Mouse (Mus musculus) cerebellum, adult 9-10 months (tissue): ENCODE measurements at regions not wholly inside any gene's neighbourhood (a gene's known extent, or its start where the extent isn't known, plus 50 kb on each side); places are given as distances from the start of the nearest gene placed in this dataset.

Experiments used
- DNase-seq: peaks from one replicate; pipeline ENCODE4 v3.0.0; 2022

DNA sequence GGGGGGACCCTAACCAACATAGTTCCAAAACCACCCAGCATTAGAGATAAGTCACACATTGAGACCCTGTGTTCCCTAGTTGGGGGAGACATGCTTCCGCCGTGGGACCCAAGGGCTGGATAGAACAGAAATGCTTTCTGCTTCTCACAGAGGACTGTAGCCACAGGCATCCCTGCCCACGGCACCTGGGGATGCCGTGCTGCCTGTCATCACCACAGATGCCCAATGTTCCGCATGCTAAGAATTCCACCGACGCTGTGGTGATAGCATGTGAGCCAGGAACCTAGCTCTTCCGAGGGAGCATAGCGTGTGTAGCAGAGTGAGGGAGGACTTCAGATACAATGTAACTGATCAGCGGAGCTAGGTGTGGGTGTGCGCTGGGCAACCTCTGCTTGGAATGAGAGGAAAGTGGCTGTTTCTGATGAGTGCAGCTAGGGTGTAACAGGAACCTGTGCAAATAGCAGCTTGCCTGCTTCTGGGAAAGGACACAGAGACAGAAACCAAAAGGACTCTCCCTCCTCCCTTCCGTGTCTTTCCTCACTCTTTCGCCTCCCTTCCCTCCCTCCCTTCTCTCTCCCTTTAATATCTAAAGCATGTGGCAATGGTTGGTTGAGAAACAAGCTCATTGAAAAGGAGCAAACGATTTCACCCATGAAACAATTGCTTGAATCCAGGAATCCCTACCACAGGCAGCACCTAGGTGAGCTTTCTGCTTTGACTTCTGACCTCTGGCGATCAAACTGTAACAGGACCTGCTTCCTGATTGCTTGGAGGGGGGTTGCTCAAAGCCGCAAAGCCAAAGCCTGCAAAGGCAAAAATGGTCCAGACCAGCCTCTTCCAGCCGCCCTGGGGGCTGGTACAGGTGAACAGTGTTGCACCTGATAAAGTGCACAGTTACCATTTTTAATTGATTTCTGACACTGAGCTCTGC, 102.3 kb downstream of the Gm26897 start:
- no peak for DNase-seq

DNA sequence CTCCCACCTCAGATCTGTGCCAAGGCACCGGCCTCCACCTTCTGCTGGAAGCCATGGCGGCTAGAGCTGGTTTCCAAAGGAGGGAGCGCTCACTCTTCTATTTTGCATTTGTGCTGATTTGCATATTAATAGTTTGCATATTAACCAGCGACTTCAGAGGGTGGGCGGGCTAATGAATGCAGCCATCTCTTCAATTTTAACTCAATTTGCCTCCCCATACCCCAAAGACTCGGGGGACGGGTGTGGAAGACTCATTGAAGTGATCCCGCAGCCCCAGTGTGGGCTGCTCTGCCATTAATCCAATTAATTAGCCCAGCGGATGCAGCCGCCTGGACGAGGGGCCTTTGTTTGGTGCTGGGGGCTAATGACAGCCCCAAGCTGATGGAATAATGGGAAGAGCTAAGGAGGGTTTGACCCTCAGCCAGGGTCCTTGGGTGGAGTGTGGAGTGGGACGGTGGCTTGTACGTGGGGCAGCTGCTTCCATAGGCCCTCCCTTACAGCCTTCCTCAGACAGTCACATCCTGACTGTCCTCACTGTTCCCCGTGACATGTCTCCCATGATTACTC, 103.0 kb downstream of the Gm26897 start:
- no peak for DNase-seq

DNA sequence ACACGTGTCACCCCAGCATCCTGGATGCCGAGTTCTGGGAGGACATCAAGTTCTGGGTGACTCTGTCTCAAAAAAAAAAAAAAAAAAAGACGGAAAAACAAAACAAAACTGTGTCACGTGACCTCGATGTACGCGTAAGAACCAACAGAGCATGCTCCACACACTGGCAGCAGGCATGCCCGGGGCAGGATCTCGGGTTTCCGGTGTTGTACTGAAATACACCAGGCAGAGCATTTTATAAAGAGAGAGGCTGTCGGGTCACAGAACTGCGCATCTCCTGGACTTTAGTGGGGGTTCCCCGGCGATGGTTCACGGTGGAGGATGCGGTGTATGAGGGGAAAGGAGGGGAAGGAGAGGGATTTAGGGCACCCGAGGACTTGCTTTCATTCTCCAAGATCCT, 108.7 kb downstream of the Gm26897 start:
- no peak for DNase-seq

DNA sequence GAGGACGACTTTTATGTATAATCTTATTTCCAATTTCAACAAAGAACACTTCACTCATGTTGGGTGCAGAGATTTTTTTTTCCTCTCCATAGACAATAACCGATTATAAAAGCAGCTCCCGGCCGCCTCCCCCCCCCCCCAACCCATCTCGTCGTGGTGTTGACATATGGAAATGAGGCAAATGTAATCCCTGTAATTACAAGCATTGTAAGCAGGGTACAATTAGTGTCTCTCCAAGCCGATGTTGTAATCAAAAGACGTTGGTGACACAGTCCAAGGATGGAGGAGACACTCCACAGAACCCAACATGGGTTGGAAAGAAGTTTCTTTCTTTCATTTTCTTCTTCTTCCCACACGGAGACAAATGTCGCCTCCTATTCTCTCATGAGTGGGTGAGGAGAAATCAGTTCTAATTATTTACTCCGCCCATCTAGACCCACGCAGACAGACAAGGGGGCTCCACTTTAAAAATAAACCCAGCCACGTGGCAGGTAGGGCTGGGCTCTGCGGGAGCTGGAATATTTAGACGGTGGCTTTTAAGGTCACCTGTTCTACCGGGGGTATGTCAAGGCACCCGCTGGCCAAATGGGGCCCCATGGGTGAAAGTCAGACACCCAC, 110.0 kb downstream of the Gm26897 start:
- DNase-seq = no peak

DNA sequence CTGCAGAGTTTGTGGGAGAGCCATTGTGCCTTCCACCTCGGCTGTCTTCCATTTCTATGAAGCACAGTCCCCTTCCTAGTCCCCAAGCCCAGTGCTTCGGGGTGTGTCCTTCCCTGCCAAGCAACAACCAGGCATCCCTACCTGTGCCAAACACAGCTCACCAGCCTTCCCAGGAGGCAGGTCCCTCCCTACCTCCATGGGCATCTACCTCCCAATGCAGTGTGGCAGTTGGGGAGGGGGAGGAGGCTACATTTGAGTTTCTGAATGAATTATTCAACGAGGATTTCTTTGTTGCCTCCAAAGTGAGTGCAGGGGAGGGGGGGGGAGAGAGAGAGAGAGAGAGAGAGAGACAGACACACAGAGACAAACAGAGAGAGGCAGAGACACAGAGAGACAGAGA, 110.8 kb downstream of the Gm26897 start:
- DNase-seq = no peak

DNA sequence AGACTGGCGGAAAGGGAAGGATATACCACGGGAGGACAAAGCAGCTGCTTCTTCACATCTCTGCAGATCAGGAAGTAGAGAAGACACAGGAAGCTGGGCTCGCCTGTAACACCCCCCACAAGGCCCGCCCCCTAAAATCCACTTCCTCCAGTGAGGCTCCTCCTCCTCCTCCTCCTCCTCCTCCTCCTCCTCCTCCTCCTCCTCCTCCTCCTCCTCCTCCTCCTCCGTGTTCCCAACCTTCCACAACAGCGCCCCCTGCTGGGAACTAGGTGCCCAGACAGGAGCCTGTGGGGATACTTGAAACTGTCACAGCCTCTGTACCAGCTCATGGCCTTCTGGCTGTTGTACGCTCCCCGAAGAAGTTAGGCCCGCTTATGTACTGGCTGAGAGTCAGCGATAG, 115.2 kb downstream of the Gm26897 start:
- DNase-seq = no peak

DNA sequence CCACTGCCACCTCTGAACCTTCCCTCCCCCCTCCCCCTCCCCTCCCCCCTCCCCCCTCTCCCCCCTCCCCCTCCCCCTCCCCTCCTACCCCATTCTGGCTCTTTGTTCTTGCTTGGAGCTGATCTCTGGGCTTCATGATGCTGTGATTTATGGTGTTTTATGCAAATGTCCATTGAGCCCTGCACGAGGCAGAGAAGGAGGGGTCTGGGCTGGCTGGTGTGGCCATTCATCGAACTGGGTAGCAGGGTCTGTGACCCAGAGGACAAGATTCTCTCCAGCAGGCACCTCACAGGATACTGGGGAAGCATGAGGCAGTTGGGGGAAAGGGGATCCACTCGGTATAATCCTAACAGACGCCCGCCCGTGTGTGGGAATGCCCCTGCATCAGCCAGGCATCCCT, 119.0 kb downstream of the Gm26897 start:
- no peak for DNase-seq

DNA sequence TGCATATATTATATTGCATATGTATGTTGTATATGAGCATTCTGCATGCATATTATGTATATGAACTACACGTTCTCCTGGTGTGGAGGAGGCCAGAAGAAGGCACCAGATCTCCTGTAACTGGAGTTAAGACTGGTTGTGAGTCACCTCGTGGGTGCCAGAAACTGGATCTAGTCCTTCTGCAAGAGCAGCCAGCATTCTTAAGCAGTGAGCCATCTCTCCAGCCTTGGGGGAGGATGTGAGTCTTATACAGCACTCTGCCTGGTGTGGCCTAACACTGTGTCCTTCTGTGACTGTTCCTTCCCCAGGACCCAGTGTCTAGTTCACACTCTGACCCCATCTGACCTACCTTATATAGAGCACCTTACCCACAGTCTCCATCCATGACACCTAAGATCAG, 121.6 kb downstream of the Gm26897 start:
- DNase-seq = no peak

DNA sequence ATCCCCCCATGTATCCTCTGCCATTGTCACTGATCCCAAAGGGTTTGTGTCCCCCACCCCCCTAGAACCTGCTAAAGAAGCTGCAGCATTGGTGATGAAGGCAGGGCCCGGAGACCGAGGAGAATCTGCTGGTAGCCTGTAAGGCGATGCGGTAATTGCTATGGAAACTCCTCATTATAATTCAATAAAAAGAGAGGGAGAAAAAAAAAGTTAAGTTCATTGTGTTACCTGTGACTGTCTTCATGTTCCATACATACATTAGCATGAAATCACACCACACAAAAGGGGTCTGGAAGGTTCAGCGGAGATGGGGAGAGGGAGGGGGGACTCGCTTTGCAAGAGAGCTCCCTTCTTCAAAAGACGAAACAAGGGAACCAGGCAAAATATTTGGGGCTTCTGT, 123.5 kb downstream of the Gm26897 start:
- no peak for DNase-seq

DNA sequence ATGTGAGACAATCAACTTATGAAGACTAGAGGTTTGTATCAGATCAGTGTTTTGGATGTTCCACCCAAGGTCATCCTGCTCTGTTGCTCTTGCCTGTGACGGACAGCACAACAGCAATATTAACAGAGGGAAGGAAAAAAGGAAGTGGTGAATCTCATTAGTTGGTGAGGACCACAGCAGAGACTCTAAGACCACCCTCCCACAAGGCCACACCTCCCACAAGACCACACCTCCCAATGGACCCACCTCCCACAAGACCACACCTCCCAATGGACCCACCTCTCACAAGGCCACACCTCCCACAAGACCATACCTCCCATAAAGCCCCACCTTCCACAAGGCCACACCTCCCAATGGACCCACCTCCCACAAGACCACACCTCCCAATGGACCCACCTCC, 126.7 kb downstream of the Gm26897 start:
- DNase-seq = no peak

DNA sequence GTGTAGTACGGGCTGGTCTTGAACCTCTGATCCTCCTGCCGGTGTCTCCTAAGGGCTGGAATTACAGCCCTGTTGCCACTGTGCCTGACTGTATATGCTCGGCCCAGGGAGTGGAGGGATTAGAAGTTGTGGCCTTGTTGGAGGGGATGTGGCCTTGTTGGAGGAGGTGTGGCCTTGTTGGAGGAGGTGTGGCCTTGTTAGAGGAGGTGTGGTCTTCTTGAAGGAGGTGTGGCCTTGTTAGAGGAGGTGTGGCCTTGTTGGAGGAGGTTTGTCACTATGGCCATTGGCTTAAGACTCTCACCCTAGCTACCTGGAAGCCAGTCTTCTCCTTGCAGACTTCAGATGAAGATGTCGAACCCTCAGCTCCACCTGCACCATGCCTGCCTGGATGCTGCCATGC, 128.6 kb downstream of the Gm26897 start:
- no peak for DNase-seq

DNA sequence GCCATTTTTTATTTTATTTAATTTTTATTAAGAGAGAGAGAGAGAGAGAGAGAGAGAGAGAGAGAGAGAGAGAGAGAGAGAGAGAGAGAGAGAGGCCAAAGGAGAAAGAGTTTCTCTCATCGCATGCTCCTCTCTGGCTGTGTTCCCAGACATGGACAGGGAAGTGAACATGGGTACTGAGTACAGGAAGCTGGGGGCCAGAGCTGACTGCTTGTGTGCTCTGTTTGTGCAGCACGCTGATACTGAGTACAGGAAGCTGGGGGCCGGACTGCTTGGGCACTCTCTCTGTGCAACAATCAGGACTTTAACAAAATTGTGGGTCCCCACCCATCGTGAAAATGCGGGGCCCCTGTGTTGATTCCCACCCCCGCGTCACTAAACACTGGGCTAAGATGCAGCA, 130.2 kb downstream of the Gm26897 start:
- DNase-seq = no peak

DNA sequence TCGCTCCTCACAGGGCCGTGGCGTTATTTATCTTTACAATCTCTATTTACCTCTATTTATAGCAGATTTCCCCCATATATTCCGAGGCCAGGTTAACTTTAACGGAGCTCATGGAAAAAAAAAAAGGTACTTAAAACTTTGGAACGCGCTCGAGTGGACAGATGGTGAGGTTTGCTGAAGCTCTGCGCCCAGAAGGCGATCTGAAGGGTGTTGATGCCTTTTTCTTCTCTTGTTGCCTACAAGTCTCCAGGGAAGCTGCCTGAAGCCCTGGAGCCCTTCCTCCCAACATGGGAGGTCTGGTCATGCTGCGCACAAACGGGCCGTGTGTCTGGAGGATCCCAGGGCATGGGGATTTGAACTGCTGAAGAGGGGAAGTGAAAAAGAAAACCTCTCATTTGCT, 130.9 kb downstream of the Gm26897 start:
- DNase-seq = no peak

DNA sequence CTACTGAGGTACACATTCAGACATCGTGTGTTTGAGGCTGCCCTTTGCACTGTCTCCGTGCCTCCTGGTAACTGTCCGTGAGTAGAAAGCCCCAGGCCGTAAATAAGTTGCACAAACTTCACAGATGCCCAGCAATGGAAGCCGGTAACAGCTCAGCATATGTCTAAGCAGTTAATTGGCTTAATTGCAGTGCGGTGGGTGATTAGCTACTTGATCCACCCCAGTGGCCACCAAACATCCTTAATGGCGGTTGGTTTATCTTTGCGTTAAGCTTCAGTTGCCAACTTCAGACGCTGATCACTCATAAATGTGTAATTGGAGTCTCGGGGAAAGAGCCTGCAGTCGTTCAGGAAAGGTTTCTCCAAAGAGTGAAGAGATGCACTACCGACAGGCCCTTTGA, 135.3 kb downstream of the Gm26897 start:
- DNase-seq = no peak

DNA sequence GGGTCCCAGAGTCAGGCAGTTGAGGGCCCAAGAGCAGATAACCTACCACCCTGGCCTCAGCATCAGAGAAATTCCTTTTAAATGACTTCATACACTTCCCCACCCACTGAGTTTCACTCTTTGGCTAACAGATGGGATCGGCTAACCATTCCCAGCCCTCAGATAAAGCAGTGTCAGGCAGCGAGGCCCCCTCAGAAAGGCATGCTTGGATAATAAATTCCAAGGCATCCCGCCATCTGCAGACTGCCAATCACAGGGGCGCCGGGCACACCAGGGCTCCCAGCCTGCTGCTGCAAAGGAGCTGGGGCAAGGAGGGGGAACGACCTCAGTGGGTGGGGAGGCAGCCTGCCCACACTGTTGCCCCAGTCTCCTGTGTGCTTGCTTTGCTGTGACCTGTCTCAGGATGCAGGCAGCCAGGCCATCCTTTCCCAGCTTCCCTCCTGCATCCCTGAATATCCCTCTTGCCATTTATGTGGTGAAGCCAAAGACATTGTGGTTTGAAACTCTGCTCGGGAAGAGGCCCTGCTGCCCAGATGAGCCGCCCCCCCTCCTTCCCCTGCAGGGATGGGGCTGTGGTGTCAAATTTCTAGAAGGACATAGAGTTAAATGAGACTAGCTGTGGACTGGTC, 143.6 kb downstream of the Gm26897 start:
- DNase-seq = no peak

DNA sequence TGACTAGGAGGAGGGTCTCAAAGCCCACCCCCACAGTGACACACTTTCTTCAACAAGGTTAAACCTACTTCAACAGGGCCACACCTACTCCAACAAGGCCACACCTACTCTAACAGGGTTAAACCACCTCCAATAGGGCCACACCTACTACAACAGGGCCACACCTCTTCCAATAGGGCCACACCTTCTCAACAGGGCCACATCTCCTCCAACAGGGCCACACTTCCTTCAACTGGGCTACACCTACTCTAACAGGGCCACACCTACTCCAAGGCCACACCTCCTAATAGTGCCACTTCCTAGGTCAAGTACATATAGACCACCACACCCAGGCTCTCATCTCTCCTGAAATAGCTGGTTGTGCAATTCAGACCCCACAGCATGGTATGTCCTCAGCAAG, 145.3 kb downstream of the Gm26897 start:
- DNase-seq = no peak

DNA sequence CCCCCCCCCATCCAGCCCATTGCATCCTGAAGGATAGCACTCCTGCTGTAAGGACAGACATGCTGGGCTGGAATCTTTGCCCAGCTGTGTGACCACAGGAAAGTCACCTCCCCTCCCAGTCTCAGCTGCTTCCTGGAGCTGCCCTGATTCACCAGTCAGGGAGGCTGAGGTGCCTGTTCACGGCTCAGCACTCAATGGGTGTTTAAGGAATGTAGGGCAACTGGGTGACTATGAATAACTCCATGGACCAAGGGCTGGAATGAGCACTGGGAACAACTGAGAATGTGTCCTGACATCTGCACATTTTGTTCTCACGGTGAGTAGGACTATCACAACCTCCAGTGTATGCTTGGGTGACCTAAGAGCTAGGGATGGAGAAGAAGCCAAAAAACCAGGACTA, 146.5 kb downstream of the Gm26897 start:
- DNase-seq = no peak

DNA sequence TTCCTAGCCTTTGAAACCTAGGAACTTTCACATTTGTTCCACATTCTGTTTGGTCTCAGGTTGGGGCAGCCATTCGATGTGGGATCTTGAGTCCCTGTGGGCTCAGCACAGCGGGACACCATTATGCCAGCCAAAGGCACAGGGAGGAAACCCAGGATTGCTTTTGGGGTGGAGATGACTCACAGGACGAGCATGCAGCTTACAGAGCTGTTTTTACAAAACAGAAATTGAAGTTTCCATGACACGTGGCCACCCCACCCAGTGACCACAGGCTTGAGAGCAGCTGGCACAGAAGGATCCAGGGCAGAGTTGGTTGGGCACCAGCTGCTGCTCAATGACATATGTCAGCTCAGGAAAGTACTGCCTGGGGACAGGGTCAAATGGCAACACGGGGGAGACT, 147.8 kb downstream of the Gm26897 start:
- DNase-seq = no peak

DNA sequence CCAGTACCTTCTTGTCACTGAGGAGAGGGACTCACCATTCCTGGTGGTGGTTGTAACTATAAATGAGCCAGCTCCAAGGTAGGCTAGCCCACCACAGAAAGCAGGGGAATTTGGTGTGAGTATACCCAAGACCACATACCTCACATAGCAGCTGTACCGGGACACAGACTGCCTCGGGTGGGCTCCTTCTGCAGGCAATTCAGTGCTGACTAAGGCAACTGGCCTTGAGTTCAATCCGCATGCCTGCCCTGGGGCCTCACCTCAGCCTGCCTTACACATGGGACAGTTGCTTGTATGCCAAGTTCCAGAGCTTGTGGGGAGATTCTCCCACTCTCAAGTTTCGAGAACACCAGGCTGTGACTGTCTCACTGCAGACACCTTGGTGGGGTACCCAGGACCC, 153.6 kb downstream of the Gm26897 start:
- DNase-seq = no peak

DNA sequence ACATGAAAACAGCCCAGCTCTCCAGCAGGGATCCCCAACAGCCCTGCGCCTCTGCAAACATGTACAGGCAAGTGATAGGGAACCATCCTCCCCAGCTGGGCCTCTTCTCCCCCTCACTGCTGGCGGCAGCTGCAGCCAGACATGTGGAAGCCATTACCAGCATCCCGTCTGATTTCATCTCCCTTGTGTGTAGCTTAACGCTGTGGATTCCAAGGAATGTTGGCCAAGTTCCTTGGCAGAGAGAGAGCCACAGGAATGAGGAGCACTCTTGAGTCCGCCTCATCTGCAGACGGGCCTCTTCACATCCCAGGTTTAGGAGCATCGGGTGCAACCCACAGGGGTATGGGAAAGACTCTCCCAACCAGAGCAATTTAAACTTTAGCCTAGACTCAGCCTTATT, 157.1 kb downstream of the Gm26897 start:
- no peak for DNase-seq

DNA sequence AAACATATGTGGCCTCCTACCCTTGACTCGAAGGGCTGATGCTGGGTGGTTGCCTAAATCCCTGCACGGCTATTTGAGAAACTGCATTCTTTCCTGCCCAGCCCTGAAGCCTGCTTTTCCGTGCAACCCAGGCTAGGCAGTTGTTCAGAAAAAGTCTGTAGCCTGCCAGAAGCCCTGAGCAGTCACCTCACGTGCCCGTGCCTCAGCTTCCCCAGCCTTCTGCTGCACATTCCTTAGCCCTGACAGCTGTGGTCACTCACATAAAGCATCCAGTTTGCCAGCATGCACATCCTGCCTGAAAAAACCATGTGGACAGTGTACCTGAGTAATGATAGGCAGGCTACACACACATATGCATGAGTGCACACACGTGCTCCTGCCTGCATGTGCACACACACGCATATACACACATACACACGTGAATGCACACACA, 157.6 kb downstream of the Gm26897 start:
- no peak for DNase-seq

DNA sequence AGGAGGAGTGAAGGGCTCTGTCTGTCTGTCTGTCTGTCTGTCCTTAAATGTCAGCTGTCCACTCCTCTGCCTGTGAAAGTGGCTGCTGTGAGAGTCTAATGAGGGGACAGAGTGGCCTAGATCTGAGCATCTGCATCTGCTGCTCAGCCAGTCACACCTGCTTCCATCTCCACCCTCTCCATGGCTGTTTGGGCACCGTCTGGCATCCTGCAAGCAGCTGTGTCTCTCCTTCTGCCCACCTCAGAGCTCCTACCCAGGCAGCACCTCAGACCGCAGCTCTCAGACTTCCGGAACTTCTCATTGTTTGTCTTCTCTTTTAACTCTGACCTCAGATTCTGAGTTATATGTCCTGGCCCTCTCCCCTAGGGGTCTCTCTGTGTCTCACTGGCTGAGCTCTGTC, 159.2 kb downstream of the Gm26897 start:
- DNase-seq = no peak

DNA sequence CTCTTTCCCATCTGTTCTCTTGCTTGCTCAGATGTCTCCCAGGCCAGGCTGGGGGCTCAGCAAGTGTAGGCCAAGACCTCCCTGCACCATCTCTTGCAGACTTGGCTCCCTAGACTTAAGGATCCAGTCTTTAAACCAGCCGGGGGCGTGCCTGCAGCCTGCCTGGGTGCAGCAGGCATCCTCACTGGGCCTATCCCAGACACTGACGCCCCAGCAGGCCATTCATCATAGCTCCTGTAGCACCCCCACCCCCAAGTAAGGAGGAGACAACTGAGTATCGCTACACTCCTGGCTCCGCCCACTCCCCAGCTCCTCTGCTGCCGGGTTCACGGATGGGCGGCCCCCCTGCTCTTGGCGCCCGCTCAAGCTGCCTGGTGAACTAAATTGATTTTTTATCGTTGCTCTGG, 160.2 kb downstream of the Gm26897 start:
- DNase-seq = peak; percentile 5

DNA sequence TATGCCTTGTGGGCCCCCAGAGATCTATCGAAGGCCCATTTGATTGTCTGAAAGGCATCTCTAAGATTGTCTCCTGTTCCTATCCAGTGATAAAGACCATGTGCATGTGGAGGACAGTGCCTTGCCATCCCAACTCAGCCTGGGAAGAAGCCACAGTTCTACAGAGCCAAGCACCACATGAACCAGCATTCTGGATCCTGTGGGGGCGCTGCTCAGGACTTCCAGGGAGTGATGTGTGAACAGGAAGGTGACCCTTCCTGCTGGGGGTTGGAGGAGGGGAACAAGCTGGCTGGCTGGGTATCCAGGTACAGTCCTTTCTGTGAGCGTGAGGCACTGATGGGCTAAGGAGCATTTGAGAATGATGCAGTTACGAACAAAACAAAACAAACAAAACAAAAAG, 163.8 kb downstream of the Gm26897 start:
- DNase-seq = no peak
